Mouse (Mus musculus) liver, postnatal 0 days (tissue): ENCODE results near the gene Agfg1.

ENCODE experiments used
- CTCF ChIP-seq: sonication (generic); IDR thresholded peaks from 2 replicates; pipeline ENCODE4 v1.5.1; 2016; ENCODE audit warnings: antibody characterized with exemption, low read depth
- EP300 ChIP-seq: IDR thresholded peaks from 2 replicates; pipeline ENCODE4 v1.6.1; 2016; ENCODE audit warnings: antibody characterized with exemption, low read depth, mild to moderate bottlenecking

DNA sequence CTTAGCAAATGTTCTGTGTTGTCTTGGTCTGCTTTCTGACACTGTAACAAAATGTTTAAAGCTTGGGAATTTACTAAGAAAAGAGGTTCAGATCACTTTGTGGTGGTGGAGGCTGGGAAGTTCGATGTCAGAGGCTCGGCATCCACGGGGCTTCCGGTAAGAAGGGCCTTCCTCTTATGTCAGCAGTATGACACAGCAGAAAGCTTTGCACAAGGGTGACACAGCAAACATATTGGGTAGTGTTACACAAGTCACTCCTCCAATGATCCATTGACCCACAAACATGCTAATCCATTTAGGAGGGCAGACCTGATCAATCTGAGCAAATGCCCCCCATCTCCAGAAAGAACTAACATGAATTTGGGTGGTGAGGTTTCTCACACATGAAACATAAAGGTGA, 42.2 kb upstream of the Agfg1 start:
- TF ChIP-seq EP300 (no peak), CTCF (no peak)
